Mouse (Mus musculus): ENCODE data around the gene Efna1. TPM values are rescaled to one million over a fixed set of nuclear protein-coding genes. Genes with fewer than 3 reads are reported as not detected.

Efna1 gene
- 1 to 10 TPM; 7.1 to 7.6 TPM for total RNA-seq (2021)

DNA sequence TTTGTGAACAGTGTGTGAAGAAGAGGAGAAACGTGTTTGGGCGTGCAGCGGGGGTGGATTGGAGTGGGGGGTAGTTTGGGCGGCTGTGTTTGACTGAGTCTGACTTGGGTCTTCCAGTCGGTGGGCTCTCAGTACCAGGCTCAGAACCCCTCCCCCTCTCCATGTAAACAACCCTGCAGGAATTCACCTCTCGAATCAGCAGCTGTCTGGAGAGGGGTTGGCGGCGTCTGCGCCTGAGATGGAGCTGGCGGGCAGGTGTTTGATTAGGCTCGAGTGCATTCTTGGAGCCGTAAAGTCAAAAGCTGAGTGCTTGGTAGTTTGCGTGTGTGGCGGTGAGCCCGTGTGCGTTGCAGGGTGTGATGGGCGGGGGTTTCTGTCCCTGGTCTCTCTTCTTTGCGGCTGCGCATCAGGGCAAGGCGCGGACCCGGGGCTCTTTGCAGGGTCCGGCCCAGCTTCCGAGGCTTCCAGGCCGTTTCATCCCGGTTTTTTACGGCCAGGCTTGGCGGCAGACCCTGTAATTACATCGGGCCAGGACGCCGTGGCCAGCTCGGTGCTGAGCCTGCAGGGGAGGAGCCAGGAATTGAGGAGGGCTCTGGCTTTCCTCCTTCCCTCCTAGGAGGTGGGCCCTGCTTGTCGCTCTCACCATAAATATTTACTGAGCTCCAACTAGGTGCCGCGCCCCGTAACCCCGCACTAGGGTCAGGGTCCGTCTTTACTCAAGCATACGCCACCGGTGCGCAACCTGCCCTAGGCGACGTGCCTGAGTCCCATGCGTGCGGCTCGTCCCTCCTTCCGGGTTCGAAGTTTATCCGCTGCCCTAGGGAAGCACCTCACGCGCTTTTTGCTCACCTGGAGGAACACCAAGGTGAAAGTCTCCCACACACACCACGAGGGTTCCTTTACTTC lies at the start of gene Efna1:
TSS of gene Efna1 (minus strand) at position 537 of the 906 bp plus-strand sequence.
- DNase-seq (ENCODE audit: extremely low spot score in 1 of 2, low spot score in 1 of 2) = peak; percentile 33 to 36

DNA sequence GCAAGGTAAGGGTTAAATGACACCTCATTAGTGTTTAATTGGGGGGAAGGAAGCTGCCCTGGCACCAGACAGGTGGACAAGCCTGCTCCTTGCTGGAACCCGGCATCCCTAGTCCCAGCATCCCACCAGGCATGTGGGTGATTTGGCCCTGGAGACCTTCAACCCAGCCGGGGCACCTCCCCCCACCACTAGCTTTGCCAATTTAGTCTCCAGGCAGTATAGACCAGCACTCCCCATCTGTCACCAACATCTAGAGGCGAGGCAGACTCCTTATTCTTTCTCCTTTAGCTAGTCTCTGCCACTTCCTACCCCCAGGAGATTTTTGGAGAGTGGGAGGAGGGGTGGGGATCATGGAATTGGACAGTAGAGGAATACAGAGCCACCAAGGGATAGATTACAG lies 49.4 kb upstream of the Efna1 start:
- DNase-seq (ENCODE audit: extremely low spot score in 1 of 2, low spot score in 1 of 2) = no peak

DNA sequence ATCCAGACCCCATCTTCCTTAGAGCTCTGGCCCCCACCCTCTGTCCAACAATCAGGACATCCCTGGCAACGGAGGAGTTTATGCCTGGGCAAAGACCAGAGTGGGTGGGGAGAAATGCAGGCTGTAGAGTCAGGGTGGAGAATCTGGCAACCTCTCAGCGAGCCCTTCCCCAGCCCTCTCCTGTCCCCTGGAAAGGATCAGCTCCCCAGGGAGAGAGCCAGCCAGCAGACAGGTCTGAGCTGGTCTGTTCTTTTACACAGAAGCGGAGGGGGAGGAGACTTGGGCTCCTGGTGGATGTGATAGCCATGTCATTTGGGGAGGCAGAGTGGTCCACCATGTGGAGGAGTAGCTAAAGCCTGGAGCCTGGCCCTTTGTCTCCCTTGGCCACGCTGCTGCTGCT lies 47.7 kb upstream of the Efna1 start:
- no peak for DNase-seq (ENCODE audit: extremely low spot score in 1 of 2, low spot score in 1 of 2)

DNA sequence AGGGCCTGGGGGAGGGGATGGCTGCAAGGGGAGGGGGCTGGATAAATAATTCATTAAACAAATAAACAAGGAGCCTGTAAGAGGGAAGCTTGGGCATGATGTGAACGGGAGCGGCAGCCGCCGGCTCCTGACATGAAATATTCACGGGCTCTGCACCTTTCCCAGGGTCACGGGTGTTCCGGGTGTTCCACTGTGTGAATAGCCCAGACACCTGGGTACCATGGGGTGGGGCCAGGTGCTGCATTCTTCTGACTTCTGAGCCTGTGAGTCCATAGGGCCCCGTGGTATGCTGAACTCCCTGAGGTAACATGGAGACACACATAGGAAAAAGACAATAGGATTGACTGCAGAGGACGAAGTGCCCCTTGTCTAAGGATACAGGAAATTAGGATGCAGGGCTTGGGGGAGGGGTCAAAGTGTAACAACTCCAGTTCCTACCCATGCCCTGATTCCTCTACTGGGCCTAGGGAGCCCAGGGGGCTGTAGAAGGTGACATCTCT lies 46.5 kb upstream of the Efna1 start:
- no peak for DNase-seq (ENCODE audit: extremely low spot score in 1 of 2, low spot score in 1 of 2)

DNA sequence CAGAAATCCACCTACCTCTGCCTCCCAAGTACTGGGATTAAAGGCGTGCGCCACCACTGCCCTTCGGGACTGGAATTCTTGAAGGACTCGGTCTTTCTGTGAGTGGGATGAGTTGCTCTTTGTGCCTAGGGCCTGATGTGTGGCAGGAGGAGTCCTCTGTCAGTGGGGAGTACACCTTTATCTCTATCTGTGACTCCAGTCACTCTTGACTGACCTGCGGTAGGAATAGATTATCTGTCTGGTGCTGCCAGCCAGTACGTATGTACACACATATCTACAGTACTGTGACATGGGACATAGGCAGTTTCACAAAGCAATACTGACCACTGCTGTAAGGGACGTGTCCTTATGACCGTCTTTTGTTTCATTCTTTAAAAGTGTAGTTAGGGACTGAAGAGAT lies 44.9 kb upstream of the Efna1 start:
- DNase-seq (ENCODE audit: extremely low spot score in 1 of 2, low spot score in 1 of 2) = no peak

DNA sequence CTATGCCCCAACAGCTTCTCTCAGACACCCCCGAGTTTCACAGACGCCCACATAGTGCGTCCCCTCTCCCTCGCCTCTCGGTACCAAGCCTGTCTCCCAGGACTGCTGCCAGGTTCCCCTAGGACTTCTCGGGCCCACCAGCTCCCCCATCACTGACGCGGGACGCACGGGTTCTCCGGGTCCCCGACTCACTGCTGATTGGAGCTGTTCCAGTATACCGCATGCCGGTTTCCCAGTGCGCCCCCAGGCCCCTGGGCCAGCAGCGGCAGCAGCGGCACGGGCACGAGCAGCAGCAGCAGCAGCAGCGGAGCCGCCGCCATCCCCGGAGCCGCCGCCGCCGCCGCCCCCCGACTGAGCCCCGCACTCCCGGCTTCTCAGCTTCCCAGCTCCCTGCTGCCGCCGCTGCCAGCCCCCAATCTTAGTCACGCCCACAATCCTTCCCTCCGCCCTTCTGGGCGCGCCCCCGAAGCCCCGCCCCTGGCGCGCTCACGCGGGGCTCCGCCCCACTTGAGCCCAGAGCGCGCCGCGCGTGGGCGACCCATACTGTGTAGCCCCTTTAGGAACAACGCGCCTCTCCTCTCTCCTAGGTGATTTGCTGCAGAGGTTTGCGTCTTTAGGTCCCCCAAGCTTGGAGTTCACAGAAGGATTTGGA lies 41.7 kb upstream of the Efna1 start, which contains the start of gene Efna3:
TSS of gene Efna3 (minus strand) at position 452 of the 652 bp plus-strand sequence.
- DNase-seq (ENCODE audit: extremely low spot score in 1 of 2, low spot score in 1 of 2) = peak; percentile 72 to 85

DNA sequence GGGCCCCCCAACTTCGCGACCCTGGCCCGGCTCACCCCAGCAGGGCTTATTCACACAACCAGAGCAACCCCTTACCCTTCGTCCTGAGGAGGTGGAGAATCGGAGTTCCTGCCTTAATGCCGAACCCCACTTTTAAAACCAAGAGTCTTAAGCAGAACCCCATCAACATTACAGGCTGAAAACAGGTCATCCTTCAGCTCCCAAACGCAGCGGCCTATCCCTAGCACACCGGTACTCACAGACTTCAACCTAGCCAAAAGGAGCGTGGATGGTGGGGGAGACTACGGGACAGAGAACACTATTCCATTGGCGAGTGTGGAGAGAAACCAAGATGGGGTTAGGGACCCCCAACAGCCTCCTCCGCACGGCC lies 41.2 kb upstream of the Efna1 start:
- no peak for DNase-seq (ENCODE audit: extremely low spot score in 1 of 2, low spot score in 1 of 2)

DNA sequence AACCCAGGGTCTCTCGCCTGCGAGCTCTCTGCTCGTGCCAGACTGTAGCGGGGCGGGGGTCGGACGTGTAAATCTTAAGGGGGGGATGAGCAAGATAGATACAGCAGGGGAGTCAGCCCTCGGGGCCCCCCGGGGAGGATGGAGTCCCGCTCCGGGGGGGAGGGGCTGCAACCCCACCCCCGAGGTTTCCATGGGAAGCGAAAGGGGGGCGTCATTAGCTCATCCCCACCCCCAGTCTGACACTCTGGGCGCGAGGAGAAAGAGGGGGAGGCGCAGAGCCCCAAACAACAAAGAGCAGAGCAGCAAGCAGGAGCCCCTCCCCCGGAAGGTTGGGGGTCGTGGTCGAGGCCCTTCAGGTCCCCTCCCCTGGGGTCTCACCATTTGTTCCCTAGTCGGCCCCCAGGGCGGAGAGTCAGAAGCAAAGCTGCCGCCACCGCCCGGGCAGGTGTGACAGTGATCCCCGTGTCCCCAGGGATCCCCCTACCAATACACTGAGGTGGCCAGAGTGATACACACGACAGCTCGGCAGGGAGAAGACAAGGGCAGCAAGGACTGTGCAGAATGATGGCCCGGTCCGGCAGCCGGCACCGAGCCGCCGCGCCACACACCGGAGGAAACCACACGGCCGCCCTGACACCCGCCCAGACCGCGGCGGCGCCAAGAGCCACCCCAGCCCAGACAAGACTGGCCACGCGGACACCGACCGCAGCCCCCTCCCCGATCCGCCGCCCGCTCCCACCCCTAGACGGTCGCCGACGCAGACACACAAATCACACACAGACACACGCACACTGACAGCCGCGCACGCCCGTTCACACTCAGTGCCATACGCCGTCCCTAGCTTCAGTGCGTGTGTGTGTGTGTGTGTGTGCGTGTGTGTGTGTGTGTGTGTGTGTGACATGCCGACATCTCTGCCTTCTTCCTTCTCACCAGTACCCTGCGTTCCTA lies 40.5 kb upstream of the Efna1 start:
- DNase-seq (ENCODE audit: extremely low spot score in 1 of 2, low spot score in 1 of 2) = no peak

DNA sequence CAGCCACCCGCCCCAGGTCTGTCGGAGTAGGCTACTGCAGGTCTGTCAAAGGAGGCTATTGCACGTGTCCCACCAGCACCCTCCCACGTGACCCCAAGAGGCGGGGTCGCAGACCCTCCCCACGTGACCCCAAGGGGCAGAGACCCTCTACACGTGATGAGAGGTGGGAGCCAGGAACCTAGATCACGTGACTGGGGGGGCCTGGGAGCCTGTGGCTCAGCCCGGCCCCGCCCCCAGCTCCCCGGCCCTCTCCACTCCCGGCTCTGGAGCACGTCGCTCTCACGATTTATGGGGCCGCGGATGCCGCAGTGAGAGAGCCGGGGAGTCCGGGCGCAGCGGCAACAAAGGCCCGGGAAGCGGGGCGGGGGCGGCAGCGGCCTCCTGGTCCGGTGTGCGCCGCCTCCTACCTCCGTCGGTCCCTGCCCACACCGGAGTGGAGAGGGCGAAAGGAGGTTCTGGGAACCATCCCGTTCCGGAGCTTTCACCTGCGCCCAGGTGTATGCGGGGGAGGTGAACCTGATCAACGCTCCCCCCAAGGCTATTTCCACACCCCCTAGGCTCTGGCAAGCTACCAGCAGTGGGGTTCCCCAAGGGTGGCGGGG lies 39.7 kb upstream of the Efna1 start:
- DNase-seq (ENCODE audit: extremely low spot score in 1 of 2, low spot score in 1 of 2) = no peak

DNA sequence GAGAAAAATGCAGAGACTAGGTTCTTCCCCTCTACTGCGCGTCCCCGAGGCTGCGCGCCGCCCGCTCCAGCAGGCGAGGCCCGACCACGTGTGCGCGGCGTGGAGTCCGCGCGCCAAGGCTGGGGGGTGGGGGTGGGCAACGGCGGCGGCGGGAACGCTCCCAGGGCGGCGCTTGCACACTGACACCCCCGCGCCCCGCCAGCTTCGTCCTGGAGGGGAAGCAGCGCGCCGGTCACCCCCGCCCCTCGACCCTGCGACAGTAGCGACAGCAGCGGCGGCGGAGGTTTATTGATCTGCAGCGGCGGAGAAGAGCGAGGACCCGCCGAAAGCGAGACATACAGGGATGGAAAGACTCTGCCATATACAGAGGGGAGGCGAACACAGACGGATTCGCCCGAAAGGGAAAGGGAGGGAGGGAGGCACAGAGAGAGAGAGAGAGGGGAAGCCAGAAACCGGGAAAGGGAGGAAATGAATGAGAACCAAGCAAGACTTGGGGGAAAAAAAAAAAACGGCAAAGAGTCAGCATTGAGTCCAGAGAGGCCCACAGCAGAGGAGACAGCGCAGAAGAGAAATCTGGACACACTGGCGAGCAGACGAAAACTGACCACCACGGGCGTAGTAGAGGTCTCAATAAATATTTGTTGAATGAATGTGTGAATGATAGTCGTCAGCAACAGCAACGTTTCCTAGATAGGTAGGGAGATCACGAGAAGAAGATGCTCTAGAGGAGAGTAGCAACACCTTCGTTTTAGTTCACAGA lies 38.8 kb upstream of the Efna1 start:
- peak in 1 of 2 experiments; percentile 53 for DNase-seq (ENCODE audit: extremely low spot score in 1 of 2, low spot score in 1 of 2)

DNA sequence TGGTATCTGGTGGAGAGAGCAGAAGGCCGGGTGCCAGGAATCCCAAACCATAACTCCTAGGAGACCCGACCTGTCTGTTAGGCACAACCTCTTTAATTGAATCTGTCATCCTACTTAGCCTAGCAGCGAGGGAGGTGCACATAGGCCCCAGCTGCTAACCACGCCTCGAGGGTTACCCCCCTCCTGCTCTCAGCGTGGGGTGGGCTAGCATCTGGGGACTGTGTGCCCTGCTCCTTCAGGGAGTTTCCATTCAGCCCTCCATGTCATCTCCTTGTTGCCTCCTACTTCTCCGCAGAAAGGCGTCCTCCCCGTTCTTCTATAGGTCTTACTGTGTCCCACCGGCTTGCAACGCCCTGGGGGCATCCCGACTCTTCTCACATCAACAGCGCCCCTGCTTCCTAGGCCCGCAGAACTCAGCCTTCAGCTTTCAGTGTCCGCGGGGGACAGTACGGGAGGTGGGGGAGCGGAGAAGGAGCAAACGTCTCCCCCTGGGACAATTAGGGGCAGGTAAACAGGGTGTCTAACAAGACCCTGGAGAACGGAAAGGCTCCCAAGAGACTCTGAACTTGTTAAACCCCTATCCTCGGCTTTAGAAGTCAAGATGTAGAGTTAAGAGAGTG lies 38.1 kb upstream of the Efna1 start:
- DNase-seq (ENCODE audit: extremely low spot score in 1 of 2, low spot score in 1 of 2) = no peak

DNA sequence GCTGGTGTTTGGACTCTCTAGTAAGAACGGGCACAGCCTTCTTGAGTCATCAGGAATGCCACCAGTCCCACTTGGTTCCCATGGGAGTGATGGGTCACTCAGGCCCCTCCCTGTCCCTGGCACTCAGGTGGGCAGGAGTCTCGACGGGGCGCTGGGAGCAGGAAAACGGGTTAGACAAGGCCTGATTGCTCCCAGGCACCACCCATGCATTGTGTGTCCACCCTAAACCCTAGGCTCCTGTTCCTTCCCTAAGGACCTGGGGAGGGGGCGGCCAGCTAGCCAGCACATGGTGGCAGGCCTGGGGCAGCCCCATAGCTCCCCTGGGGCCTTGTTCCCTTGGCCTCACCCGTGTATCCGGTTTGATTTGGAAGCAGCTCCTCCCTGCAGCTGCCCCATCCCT lies 37.4 kb upstream of the Efna1 start:
- DNase-seq (ENCODE audit: extremely low spot score in 1 of 2, low spot score in 1 of 2) = no peak

DNA sequence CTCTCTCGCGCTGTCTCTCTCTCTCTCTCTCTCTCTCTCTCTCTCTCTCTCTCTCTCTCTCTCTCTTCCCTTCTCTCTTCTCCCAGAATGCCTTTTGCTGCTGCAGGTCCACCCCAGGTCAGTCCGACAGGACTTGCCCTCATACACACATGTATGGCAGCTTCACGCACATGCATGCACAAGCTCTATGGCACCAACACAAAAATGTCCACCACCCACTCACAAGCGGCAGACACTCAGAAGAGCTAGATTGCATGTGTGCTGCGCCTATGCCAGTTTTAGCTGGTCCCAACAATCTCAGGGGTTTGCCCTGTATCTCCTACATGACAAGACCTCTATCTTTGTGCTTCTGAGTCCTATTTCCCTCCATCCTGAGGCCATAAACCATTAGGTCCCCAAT lies 36.3 kb upstream of the Efna1 start:
- no peak for DNase-seq (ENCODE audit: extremely low spot score in 1 of 2, low spot score in 1 of 2)

DNA sequence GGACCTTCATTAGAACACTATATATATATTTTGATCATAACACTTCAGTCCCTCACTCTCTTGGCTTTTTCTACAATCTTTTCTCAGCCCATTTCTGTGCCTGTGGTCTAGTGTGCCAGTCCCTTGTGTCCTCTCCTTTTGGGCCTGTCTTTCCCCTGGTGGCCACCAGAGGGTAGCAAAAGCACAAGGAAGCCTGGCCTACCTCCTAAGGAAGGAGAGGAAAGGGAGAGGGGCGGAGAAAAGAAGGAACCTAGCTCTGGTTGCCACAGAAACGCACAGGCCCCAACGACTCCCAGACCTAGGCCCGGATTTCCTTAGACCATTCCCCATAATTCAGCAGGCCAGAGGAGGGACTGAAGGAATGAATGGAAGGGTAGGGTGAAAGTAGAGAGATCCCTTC lies 35.9 kb upstream of the Efna1 start:
- peak; percentile 73 to 85 for DNase-seq (ENCODE audit: extremely low spot score in 1 of 2, low spot score in 1 of 2)

DNA sequence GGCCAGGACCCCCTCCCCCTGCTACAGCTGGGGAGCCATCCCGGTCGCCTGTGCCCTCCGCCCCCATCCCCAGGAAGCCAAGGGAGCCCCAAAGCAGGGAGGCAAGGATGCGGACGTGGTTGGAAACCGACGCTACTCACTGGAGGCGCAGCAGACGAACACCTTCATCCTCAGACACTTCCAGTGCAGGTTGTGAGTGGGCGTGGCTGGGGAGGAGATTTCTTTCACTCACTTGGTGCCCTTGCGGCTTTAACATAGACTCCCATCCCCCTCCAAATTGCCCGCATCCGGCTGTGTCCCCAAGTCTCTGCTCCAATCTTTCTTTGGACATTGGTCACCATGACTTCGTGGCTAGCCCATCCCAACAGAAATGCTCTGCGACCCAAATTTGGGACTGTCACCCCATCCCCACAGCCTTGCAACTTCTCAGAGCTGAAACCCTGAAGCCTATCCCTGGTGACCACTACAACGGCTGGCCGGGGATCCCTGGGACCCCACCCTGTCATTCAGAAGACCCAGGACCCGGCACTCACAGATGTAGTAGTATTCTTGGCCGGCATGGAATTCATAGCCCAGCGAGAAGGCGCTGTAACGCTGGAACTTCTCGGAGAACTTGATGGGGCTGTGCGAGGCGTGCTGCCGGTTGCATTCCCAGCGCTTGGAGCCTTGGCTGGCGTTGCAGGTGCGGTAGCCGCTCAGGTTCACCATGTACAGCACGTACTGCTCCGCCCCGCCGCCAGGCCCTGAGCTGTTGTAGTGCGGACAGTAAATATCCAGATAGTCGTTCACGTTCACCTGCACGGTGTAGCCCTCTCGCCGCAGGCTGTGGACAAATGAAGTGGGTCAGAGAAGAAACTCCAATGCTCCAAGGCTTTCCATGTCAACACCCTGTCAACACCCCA lies 35.2 kb upstream of the Efna1 start:
- DNase-seq (ENCODE audit: extremely low spot score in 1 of 2, low spot score in 1 of 2) = no peak

DNA sequence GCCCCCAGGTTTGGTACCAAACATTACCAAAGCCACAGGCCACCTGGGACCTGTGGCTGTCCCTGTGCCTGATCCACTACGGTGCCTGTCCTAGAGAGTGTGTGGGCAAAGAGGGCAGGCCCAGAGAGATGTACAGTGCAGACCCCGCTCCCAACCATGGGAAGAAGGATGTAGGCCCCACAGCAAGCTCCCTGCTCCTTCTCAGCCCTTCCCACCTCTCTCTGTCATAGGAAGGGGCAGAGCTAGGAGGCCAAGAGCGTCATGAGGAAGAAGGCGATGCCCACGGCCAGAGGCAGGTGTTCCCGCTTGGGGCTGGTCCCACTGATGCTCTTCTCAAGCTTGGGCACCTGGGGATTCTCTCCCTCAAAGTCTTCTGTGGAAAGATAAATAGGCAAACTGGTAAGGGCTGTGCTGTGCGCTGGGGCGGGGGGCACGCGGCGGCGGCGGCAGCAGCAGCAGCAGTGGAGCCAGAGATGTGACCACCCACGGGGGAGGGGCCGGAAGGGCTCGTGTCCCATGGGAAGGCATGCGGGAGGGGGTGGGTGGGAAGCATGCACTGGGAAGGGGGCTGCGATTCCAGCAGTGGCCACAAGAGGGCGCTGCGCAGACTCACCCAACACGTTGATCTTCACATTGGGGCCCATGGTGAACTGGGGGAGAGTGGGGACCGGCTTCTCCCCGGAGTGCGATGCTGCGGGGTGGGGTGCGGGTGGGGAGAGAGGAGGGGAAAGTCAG lies 34.4 kb upstream of the Efna1 start:
- peak; percentile 85 to 95 for DNase-seq (ENCODE audit: extremely low spot score in 1 of 2, low spot score in 1 of 2)

DNA sequence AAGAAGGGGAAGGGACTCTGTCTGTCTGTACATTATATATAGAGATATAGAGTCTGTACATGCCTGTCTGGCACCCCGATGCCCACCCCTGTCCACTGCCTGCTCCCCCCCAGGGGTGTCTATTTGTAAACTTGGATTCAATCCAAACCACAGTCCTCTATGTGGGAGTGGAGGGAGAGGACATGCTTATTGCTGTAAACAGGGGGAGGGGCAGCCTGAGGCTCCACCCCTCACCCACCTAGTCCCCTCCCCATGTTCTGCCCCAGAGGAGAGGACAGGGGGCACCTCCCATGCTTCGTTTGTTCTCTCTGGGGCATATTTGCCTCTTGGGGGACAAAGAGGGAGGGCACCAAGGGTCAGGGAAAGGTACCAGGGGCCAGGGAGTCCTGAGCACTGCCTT lies 33.8 kb upstream of the Efna1 start:
- DNase-seq (ENCODE audit: extremely low spot score in 1 of 2, low spot score in 1 of 2) = no peak

Measured in layer of hippocampus, postnatal 25 days (tissue).